Mouse (Mus musculus): ENCODE data around the gene 6030408B16Rik. TPM values are rescaled to one million over a fixed set of nuclear protein-coding genes. Genes with fewer than 3 reads are reported as not detected.

Gene 6030408B16Rik
- polyA plus RNA-seq, 1 experiment from 2014 or later = 4.7 TPM

DNA sequence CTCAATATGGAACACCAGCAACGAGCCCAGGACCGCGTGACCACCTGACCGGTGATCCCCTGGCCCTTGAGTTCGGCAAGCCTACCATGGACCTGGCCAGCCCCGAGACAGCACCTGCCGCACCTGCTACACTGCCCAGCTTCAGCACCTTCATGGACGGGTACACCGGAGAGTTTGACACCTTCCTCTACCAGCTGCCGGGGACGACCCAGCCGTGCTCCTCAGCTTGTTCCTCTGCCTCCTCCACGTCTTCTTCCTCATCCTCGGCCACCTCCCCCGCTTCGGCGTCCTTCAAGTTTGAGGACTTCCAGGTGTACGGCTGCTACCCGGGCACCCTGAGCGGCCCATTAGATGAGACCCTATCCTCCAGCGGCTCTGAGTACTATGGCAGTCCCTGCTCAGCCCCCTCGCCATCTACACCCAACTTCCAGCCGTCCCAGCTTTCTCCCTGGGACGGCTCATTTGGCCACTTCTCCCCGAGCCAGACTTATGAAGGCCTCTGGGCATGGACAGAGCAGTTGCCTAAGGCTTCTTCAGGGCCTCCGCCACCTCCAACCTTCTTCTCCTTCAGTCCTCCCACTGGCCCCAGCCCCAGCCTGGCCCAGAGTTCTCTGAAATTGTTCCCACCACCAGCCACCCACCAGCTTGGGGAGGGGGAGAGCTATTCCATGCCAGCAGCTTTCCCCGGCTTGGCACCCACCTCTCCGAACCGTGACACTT, 22.8 kb upstream of the 6030408B16Rik start:
- no peak for ATAC-seq (ENCODE audit: insufficient number of reproducible peaks, insufficient read depth, low FRiP score, low TSS enrichment, low read depth)
- H3K4me1 ChIP-seq (replicated peaks) = peaks cover 23% of the 10 kb centered on the region
- H3K9me3 ChIP-seq = no peaks in the 10 kb centered on the region
- 90% methylated on average over 29 of the region's 29 CpGs for WGBS
- H3K9ac ChIP-seq (replicated peaks) = no peak overlapping the region
- H3K4me2 ChIP-seq = no peak overlapping the region
- no peak overlapping the region for H3K27ac ChIP-seq
- H3K27me3 ChIP-seq = peaks cover 32% of the 10 kb centered on the region
- no peak overlapping the region for H3K4me3 ChIP-seq (replicated peaks)
- peaks cover 47% of the 10 kb centered on the region for H3K36me3 ChIP-seq

DNA sequence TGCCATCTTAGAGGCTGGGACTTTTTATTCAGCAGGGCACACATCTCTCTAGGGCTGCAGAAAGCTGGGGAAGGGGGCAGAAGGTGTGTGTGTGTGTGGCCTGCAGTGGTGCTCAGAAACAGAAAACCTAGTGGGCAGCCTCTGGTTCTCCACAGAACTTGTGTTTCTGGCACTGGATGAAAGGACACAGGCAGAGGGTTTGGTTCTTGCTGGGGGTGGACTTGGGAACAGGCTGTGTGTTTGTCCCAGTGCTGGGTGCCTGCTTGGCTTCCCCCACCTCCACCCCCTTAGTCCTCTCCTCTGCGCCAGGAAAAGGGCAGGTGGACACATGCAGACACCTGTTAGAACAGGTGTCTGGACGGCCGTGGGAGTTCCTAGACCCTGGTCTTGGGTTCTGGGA, 21.9 kb upstream of the 6030408B16Rik start:
- Histone ChIP-seq H3K27ac (no peak overlapping the region), H3K4me1 (replicated peaks) (peaks cover 17% of the 10 kb centered on the region), H3K4me3 (replicated peaks) (no peak overlapping the region), H3K36me3 (peaks cover 47% of the 10 kb centered on the region), H3K27me3 (peaks cover 26% of the 10 kb centered on the region), H3K9me3 (no peaks in the 10 kb centered on the region), H3K9ac (replicated peaks) (no peak overlapping the region), H3K4me2 (no peak overlapping the region)
- no peak for ATAC-seq (ENCODE audit: insufficient number of reproducible peaks, insufficient read depth, low FRiP score, low TSS enrichment, low read depth)
- 74% methylated on average over 3 of the region's 3 CpGs for WGBS

DNA sequence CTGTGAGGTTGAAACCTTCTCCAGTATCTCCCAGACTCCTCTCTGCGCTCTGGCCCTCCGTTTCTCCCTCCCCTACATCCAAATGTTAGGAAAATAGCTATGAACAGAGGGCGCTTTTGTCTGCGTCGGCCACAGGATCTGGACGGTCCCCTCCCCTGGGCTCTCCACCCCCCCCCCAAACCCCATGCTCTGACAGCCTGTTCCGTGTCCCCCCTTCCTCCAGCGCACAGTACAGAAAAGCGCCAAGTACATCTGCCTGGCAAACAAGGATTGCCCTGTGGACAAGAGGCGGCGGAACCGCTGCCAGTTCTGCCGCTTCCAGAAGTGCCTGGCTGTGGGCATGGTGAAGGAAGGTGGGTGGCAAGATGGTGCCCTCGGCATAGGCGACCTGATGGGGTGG, 21.5 kb upstream of the 6030408B16Rik start:
- Histone ChIP-seq H3K4me2 (no peak overlapping the region), H3K4me3 (replicated peaks) (no peak overlapping the region), H3K36me3 (peaks cover 47% of the 10 kb centered on the region), H3K9ac (replicated peaks) (no peak overlapping the region), H3K27me3 (peaks cover 23% of the 10 kb centered on the region), H3K9me3 (no peaks in the 10 kb centered on the region), H3K4me1 (replicated peaks) (peaks cover 15% of the 10 kb centered on the region), H3K27ac (no peak overlapping the region)
- no peak for ATAC-seq (ENCODE audit: insufficient number of reproducible peaks, insufficient read depth, low FRiP score, low TSS enrichment, low read depth)
- WGBS = 88% methylated on average over 15 of the region's 15 CpGs

DNA sequence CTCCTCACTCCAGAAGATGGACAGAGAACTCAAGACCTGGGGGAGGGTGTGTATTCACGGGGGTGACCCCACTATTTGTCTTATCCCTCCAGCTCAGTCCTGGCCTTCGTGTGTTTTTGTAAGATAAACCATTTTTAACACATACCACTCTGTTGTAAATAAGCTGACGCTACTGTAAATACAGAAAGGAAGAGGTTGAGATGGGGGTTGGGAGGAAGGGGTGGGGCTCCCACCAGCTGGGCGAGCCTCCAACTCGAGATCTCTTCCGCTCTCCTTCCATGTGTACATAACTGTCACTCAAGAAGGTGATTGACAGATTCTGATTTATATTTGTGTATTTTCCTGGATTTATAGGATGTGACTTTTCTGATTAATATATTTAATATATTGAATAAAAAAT, 18.6 kb upstream of the 6030408B16Rik start:
- H3K27me3 ChIP-seq = no peaks in the 10 kb centered on the region
- H3K4me3 ChIP-seq (replicated peaks) = no peak overlapping the region
- ATAC-seq (ENCODE audit: insufficient number of reproducible peaks, insufficient read depth, low FRiP score, low TSS enrichment, low read depth) = no peak; the same call in 1 of the 2 replicates
- H3K4me1 ChIP-seq (replicated peaks) = peaks cover 10% of the 10 kb centered on the region
- no peak overlapping the region for H3K27ac ChIP-seq
- no peak overlapping the region for H3K4me2 ChIP-seq
- no peaks in the 10 kb centered on the region for H3K9me3 ChIP-seq
- 77% methylated on average over 6 of the region's 6 CpGs for WGBS
- H3K36me3 ChIP-seq = peaks cover 47% of the 10 kb centered on the region
- no peak overlapping the region for H3K9ac ChIP-seq (replicated peaks)

DNA sequence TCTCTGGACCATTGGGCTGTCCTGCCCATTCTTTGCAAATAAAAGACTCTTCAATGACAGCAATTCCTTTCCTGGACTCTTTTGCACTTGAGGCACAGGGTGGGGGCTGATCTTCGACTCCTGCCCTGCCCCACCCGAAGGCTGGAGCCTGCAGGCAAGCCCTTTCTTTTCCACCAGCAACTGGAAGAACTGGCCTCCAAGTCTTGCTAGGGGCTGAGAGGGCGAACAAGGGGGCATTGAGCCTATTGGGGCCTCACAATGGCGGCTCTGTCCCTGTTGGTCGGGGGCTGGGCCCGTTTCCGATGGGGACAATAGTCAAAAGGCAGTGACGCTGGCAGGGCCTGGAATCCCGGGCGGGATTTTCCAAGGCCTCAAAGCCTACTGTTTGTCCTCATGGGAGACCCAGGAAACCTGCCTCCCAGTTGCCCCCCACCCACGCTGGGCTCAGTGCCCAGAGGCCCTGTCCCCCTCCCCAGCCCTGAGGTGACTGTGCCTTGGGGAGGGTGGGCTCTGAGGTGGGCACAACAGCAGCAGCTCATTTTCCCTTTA, 15.6 kb upstream of the 6030408B16Rik start:
- Histone ChIP-seq H3K27ac (peak overlapping the region; percentile 81), H3K4me3 (replicated peaks) (no peak overlapping the region), H3K27me3 (no peaks in the 10 kb centered on the region), H3K4me1 (replicated peaks) (peaks cover 10% of the 10 kb centered on the region), H3K9me3 (no peaks in the 10 kb centered on the region), H3K4me2 (no peak overlapping the region), H3K9ac (replicated peaks) (no peak overlapping the region), H3K36me3 (peaks cover 21% of the 10 kb centered on the region)
- ATAC-seq (ENCODE audit: insufficient number of reproducible peaks, insufficient read depth, low FRiP score, low TSS enrichment, low read depth) = 0 out of 2 replicates have a peak, but pooled peaks have one; percentile 18
- WGBS = 67% methylated on average over 11 of the region's 11 CpGs

DNA sequence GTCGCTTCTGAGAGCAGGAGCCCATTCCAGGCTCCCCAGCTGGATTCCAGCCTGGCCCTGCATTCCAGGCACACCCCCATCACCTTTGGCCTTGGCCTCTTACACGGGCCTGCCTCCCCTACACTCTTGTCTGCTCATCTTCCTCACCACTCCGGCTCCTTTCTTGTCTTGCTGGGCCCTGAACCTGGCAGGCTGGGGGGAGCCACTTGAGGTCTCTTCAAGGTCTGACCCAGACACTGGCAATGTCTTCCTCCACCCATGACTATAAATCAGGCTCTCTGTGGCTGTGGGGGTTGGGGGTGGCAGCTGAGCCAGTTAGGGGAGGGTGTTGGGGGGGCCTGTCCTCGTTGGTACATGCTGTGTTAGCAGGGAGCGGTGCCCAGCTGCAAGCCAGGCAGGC, 14.4 kb upstream of the 6030408B16Rik start:
- Histone ChIP-seq H3K4me3 (replicated peaks) (no peak overlapping the region), H3K36me3 (peaks cover 9% of the 10 kb centered on the region), H3K9ac (replicated peaks) (peak overlapping the region; percentile 5; the same call in 1 of the 2 replicates), H3K4me2 (no peak overlapping the region), H3K27me3 (no peaks in the 10 kb centered on the region), H3K27ac (peak overlapping the region; percentile 81), H3K4me1 (replicated peaks) (peaks cover 10% of the 10 kb centered on the region), H3K9me3 (no peaks in the 10 kb centered on the region)
- ATAC-seq (ENCODE audit: insufficient number of reproducible peaks, insufficient read depth, low FRiP score, low TSS enrichment, low read depth) = no peak
- WGBS = 36% methylated on average over 5 of the region's 5 CpGs

DNA sequence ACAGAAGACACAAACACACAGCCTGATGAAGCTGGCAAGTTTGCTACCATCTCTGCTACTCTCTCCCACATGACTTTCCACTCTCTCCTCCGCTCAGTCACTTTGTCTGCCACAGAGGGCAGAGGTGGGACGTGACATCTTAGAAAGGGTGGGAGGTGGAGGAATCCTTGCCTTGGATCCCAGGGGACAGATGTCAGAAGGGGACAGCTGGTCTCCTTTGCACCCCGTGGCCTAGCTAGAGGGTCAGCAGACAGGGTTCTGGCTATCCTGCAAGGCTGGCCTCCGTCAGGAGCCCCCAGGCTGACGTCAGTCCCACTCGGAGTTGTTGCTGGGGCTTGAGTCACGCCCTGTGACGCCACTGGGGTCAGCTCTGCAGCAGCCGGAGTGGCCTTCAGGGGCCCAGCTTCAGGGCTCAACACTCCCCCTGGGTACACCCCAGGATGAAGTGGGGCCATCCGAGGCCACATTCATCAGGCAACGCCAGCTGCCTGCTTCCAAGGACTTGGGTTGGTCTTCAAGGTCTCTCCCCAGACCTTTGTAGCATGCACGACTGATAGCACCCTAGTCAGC, 13.5 kb upstream of the 6030408B16Rik start:
- Histone ChIP-seq H3K9me3 (no peaks in the 10 kb centered on the region), H3K9ac (replicated peaks) (0 out of 2 replicates have a peak overlapping the region, but pooled peaks have one; percentile 2), H3K4me2 (no peak overlapping the region), H3K36me3 (0 out of 2 replicates have a peak, but pooled peaks cover under 1% of the 10 kb centered on the region), H3K4me1 (replicated peaks) (peaks cover 10% of the 10 kb centered on the region), H3K4me3 (replicated peaks) (no peak overlapping the region), H3K27me3 (no peaks in the 10 kb centered on the region), H3K27ac (no peak overlapping the region)
- ATAC-seq (ENCODE audit: insufficient number of reproducible peaks, insufficient read depth, low FRiP score, low TSS enrichment, low read depth) = no peak
- 54% methylated on average over 12 of the region's 12 CpGs for WGBS

DNA sequence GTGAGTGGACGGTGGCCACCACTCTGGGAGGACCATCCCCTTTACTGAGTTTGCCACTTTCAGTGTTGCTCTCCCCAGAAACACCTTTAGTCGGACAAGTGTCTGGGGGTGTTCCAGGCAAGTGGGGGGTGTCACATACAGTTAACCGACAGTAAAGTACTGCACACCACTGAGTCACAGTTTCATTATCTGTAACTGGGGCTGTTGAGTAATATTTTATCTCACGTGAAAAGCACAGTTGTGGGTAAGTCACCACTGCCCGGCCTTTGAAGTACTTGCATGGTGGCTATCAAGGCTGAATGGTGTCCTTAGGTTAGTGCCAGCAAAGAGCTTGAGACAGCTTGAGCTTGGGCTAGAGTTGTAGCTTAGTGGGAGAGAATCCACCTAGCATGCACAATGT, 10.5 kb upstream of the 6030408B16Rik start:
- no peak for ATAC-seq (ENCODE audit: insufficient number of reproducible peaks, insufficient read depth, low FRiP score, low TSS enrichment, low read depth)
- H3K4me3 ChIP-seq (replicated peaks) = no peak overlapping the region
- H3K27ac ChIP-seq = no peak overlapping the region
- H3K9me3 ChIP-seq = no peaks in the 10 kb centered on the region
- H3K4me1 ChIP-seq (replicated peaks) = peaks cover 25% of the 10 kb centered on the region
- no peak overlapping the region for H3K4me2 ChIP-seq
- no peaks in the 10 kb centered on the region for H3K27me3 ChIP-seq
- no peak overlapping the region for H3K9ac ChIP-seq (replicated peaks)
- WGBS = 76% methylated on average over 5 of the region's 5 CpGs
- H3K36me3 ChIP-seq = peaks cover 15% of the 10 kb centered on the region

DNA sequence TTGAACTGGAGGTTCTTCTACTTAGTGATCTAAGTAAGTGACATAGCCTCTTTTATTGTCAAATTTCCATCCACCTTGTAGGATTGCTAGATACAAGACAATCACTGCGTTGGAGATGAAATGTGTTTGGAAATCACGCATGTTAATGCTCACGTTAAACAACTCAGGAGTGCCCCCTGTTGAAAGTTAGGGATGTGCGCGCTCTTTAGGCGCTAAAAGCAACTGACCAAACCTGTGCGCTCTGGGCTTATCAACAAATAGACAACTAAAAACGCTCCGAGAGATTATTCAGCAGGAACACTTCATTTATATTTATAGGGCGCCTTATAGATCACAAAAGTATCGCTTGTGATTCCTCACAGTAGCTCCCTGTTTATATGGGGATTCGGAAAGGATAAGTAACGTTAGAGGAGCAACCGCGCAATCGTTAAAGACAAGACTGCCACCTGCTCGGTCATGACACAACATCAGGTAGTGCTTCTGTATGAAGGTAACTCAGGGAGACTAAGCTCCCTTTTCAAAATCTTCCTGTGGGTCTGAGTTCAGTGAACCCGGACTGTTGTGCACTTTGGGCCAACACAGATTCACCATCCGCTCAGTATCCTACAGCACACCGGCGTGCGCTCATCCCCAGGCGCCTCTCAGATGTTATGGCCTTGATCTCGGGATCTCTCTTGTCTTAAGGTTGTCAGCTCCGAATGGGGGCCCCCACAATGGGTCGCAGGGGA, 9.7 kb upstream of the 6030408B16Rik start:
- Histone ChIP-seq H3K36me3 (peaks cover 23% of the 10 kb centered on the region), H3K4me3 (replicated peaks) (peak overlapping the region; percentile 85), H3K9me3 (no peaks in the 10 kb centered on the region), H3K4me1 (replicated peaks) (peaks cover 20% of the 10 kb centered on the region), H3K27me3 (no peaks in the 10 kb centered on the region), H3K9ac (replicated peaks) (peak overlapping the region; percentile 63), H3K27ac (peak overlapping the region; percentile 51; the same call in 1 of the 2 replicates), H3K4me2 (peak overlapping the region; percentile 80)
- 3% methylated on average over 26 of the region's 26 CpGs for WGBS
- no peak for ATAC-seq (ENCODE audit: insufficient number of reproducible peaks, insufficient read depth, low FRiP score, low TSS enrichment, low read depth)

DNA sequence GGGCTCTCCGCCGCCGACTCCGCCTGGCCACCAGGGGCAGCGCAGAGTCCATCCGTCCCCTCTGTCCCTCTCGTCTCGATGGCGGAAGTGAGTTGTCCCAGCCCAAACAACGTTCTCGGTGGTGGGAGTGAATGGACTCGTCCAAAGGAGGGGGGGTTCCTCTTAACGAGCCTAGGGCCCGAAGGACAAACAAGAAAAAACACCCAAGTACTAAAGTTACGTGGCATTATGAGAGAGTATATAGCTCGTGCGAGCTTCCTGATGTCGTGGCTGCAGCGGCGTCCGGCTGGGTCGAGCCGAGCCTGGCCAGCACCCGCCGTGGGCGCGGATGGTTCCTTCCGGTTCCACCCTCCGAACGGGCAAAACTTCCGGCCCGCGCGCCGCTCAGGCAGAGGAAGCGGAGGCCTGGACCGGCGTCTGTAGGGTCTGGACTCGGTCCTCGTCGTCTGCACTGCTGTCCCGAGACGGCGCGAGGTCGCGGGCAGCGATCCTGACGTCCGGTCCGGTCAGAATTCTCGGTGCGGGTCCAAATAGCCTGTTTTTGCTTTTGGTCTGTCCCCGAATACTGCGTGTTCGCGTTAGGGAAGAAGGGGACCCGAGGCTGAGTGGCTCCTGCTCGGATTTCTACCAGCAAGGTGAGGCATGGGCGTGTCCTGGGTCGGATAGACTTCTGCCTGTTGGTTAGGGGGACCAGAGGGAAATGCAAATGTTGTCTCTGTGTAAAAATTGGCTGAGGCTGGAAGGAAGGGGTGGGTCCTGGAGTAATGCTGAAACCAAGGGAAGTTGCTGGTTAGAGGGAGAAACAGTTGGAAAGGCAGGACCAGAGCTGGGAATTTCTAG, 8.9 kb upstream of the 6030408B16Rik start, which contains the start of gene Atg101:
Gene Atg101, plus strand, starts transcription at position 362 of the 840 bp plus-strand sequence.
- peaks cover 31% of the 10 kb centered on the region for H3K36me3 ChIP-seq
- peaks cover 14% of the 10 kb centered on the region for H3K4me1 ChIP-seq (replicated peaks)
- H3K27ac ChIP-seq = peak within 1 kb of the TSS; percentile 75
- ATAC-seq (ENCODE audit: insufficient number of reproducible peaks, insufficient read depth, low FRiP score, low TSS enrichment, low read depth) = peak; percentile 79
- under 1% methylated on average over 61 of the region's 61 CpGs for whole genome bisulfite sequencing
- H3K4me3 ChIP-seq (replicated peaks) = peak within 1 kb of the TSS; percentile 85
- no peaks in the 10 kb centered on the region for H3K27me3 ChIP-seq
- H3K9ac ChIP-seq (replicated peaks) = peak within 1 kb of the TSS; percentile 87
- no peaks in the 10 kb centered on the region for H3K9me3 ChIP-seq
- peak within 1 kb of the TSS; percentile 80 for H3K4me2 ChIP-seq

Data from limb, embryonic 12.5 days (tissue).